Mouse (Mus musculus) cortical plate, adult 2 months (tissue): Measurements from ENCODE around the gene Hcn4. TPM values are rescaled to one million over a fixed set of nuclear protein-coding genes. Genes with fewer than 3 reads are reported as not detected.
A peak's percentile ranks its signal among the peaks of the same experiment; 100 is the strongest.

Experiments used
- H3K27ac ChIP-seq: fragments of 200-500 bp; 2 replicates; pipeline ENCODE4 v1.5.1; 2012; ENCODE audit warnings: low read length, control low read depth, inconsistent platforms; ENCODE audit not compliant: insufficient read depth
- H3K4me1 ChIP-seq: fragments of 200-500 bp; 2 replicates; pipeline ENCODE4 v1.6.1; 2011; ENCODE audit warnings: low read length; ENCODE audit not compliant: control insufficient read depth, insufficient read depth
- H3K4me3 ChIP-seq: fragments of 200-500 bp; 2 replicates; pipeline ENCODE4 v1.5.1; 2011; ENCODE audit warnings: mild to moderate bottlenecking, low read length, control low read depth; ENCODE audit not compliant: insufficient read depth
- CTCF ChIP-seq: fragments of 200-500 bp; IDR thresholded peaks from 2 replicates; pipeline ENCODE4 v1.5.1; 2011; ENCODE audit warnings: mild to moderate bottlenecking, control low read depth, low read length; ENCODE audit not compliant: insufficient read depth; ENCODE audit errors: extremely low read depth
- POLR2A ChIP-seq: fragments of 200-500 bp; IDR thresholded peaks from 2 replicates; pipeline ENCODE4 v1.6.1; 2011; ENCODE audit warnings: mild to moderate bottlenecking, low read length, control low read depth; ENCODE audit not compliant: insufficient read depth; ENCODE audit errors: extremely low read depth
- polyA plus RNA-seq: library from polyadenylated mRNA; depleted of rRNA; stranded (reverse); fragments of >200 nt; gene quantifications from 2 replicates; pipeline ENCODE4 v1.2.3, GENCODE M21; 2012

The Hcn4 gene
- polyA plus RNA-seq, 1 experiment: 1.1 TPM

DNA sequence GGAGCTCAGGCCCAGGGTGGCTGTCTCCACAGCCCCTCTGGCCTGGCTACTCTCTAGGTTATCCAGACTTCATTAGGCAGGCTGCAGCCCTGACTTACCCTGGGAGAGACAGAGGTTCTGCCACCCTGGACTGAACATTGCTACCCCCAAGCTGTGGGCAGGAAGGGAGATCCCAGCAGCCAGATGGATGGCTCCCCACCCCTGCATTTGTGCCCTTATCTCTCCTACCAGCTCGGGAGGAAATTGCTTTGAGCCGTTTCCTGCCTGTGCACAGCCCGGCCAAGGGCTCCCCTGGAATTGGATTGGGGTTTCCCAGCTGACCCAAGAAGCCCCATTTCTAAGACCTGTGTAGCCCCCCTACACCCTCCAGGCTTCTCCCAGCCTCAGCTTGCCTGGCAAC is 23.8 kb downstream of the Hcn4 start:
- TF ChIP-seq POLR2A: no peak
- TF ChIP-seq CTCF: no peak
- Histone ChIP-seq H3K4me3 (no peak overlapping the region), H3K27ac (no peak overlapping the region), H3K4me1 (no peaks in the 10 kb centered on the region)

- no peak overlapping the region for H3K27ac ChIP-seq
- no peaks in the 10 kb centered on the region for H3K4me1 ChIP-seq
- TF ChIP-seq CTCF: no peak
- TF ChIP-seq POLR2A: no peak
- no peak overlapping the region for H3K4me3 ChIP-seq
Measured at GRCm38 (mm10) chr9:58847676-58848075, 24.5 kb downstream of the Hcn4 start.

DNA sequence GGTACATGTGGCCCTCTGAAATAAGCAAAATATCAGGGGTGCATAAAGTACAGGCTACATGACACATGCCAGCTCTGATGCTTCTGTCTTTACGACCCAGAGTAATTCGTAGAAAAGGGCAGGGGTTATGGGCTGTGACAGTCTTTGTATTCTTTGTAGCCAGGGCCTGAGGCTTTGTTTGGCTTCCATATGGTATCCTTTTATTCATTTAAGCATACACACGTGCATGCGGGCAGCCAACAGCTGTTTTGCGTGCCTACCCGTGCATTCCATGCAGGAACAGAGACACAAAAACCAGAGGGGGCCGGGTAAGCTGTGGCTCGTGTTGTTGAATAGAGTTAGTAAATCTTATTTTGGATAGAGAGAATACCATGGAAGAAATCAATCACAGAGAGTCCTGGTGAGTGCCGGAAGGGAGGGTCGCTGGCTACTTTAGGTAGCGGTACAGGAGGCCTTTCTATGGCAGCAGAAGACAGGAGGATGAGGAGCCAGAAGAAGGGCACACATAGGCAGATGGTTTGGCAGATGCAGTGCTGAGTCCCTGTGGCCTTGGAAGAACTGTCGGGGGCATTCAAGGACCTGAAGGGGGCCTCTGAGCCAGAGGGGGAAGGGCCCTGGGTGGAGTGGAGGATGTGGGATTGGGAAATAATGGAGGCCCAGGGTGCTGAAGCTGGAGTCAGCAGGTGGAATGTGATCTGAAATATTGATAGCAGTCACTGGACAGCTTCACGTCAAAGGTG is 26.5 kb downstream of the Hcn4 start:
- no peak for TF ChIP-seq POLR2A
- no peak for TF ChIP-seq CTCF
- H3K27ac ChIP-seq: no peak overlapping the region

DNA sequence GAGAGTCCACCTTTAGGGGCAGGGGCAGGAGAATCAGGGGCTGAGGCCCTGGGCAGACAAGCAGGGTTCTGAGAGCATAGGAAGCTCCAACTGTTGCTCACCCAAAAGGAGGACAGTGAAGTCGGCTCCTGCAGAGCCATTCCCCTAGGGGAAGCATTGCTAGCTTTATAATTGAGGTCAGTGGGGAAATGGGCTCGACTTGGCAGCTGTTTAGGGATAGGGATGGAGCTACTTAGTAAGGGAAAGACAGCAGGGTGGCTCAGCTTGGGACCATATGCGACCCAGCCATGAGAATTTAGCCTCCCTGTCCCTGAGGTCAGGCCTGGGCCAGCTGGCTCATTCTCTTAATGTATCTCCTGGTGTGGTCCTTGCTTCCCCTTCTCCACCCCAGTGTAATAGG is 31.7 kb downstream of the Hcn4 start:
- no peak for TF ChIP-seq CTCF
- no peak for TF ChIP-seq POLR2A
- H3K27ac ChIP-seq: no peak overlapping the region
- no peak overlapping the region for H3K4me3 ChIP-seq
- H3K4me1 ChIP-seq: no peaks in the 10 kb centered on the region

More for the DNA sequence above, 26.5 kb downstream of the Hcn4 start:
- H3K4me1 ChIP-seq: no peaks in the 10 kb centered on the region
- no peak overlapping the region for H3K4me3 ChIP-seq

GRCm38 (mm10) chr9:58859080-58859635 is 35.9 kb downstream of the Hcn4 start:
- H3K4me1 ChIP-seq: no peaks in the 10 kb centered on the region
- no peak for TF ChIP-seq POLR2A
- no peak for TF ChIP-seq CTCF
- no peak overlapping the region for H3K27ac ChIP-seq
- no peak overlapping the region for H3K4me3 ChIP-seq

GRCm38 (mm10) chr9:58863826-58864225 is 40.6 kb downstream of the Hcn4 start:
- Histone ChIP-seq H3K27ac (no peak overlapping the region), H3K4me1 (no peaks in the 10 kb centered on the region), H3K4me3 (no peak overlapping the region)
- TF ChIP-seq POLR2A (no peak), CTCF (no peak)

DNA sequence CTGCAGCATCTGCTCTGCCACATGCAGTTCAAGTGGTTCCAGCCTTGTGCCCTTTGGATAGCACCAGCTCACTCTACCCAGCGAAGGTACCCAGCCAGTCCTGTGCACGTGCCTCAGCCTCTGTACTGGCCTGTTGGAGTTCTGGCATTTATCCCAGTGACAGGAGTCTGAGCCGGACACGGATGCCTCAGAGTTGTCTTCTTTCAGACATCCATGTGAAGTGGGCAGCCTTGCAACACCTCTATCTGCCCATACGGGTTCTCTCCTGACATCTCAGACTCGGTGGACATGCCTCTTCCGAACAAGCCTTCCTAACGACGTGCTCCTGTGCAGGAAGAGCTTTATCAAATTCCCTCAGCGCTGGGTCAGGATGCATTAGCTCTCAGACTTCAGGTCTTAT is 47.9 kb downstream of the Hcn4 start:
- no peak overlapping the region for H3K27ac ChIP-seq
- no peak for TF ChIP-seq CTCF
- H3K4me1 ChIP-seq: no peaks in the 10 kb centered on the region

GRCm38 (mm10) chr9:58873541-58874324 is 50.5 kb downstream of the Hcn4 start:
- Histone ChIP-seq H3K27ac (no peak overlapping the region), H3K4me3 (no peak overlapping the region), H3K4me1 (no peaks in the 10 kb centered on the region)
- TF ChIP-seq POLR2A: no peak
- peak; percentile 98 for TF ChIP-seq CTCF

More for the DNA sequence above, 47.9 kb downstream of the Hcn4 start:
- no peak overlapping the region for H3K4me3 ChIP-seq

- Histone ChIP-seq H3K4me1 (no peaks in the 10 kb centered on the region), H3K4me3 (no peak overlapping the region), H3K27ac (no peak overlapping the region)
- TF ChIP-seq CTCF (no peak), POLR2A (no peak)
Measured at GRCm38 (mm10) chr9:58874354-58874753, 51.1 kb downstream of the Hcn4 start.

- TF ChIP-seq POLR2A (no peak), CTCF (no peak)
- Histone ChIP-seq H3K4me3 (no peak overlapping the region), H3K27ac (no peak overlapping the region), H3K4me1 (no peaks in the 10 kb centered on the region)
Measured at GRCm38 (mm10) chr9:58875439-58875838, 52.2 kb downstream of the Hcn4 start.
